In the genomic region with DNA sequence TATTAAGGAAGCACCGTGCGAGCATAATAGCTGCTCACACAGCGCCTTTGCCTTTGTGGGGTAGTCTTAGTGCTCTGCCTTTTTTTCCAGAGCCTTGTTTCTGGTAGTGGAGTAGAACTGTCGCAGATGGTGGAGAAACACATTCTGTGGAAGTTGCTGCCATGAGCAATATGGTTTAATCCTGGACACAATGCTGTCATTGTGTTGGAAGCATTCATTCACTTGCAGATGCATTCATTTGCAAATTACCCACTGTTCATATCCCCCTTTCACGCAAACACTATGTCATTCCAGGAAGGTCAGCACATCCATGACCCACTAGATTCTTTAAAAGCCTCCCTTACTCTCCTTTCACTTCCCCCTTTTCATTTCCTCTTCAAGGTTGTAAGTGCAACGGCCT, we compare ENCODE assay signal across 10 mouse cellular contexts.
A peak's percentile ranks its signal among the peaks of the same experiment; 100 is the strongest.
DNase-seq lines count a peak whose midpoint lies in the region; ATAC-seq lines count a peak whose summit lies in the region.
"Had no signal": no experiment of that assay in that cellular context is flagged by ENCODE, and none has a peak within 500 bp of the region (broad histone marks: within the 10 kb centered on the region; RNA-seq: fewer than 3 reads in every experiment).

No protein-coding gene starts in this region.

- H3K4me3 ChIP-seq in embryonic facial prominence, embryonic 11.5 days (ENCODE audit: low read depth, low read length): no peak overlapping the region
- no peak overlapping the region for H3K4me3 ChIP-seq in hindbrain, embryonic 13.5 days
- H3K4me3 ChIP-seq in midbrain, embryonic 16.5 days (ENCODE audit: low read depth, low read length): no peak overlapping the region
- H3K4me3 ChIP-seq: heart, embryonic 12.5 days had no signal

- DNase-seq in brain, adult 2 months (ENCODE audit: low read depth, low spot score): peak; percentile 5
- peak; percentile 76 for DNase-seq in embryonic facial prominence, embryonic 11.5 days (ENCODE audit: low spot score)
- no peak for DNase-seq in urinary bladder, postnatal 10 days (ENCODE audit: low spot score)
- DNase-seq in heart, postnatal 36 days: no peak
- DNase-seq in left cerebral cortex, postnatal 4 days: no peak

- no peak overlapping the region for H3K27ac ChIP-seq in embryonic facial prominence, embryonic 11.5 days (replicated peaks; ENCODE audit: low read depth, low read length)
- H3K27ac ChIP-seq in hindbrain, embryonic 13.5 days: peak overlapping the region; percentile 69
- no peak overlapping the region for H3K27ac ChIP-seq in midbrain, embryonic 16.5 days (ENCODE audit: low read length)

- no peak overlapping the region for H3K9ac ChIP-seq in embryonic facial prominence, embryonic 11.5 days (replicated peaks; ENCODE audit: low read length)
- no peak overlapping the region for H3K9ac ChIP-seq in hindbrain, embryonic 13.5 days
- H3K9ac ChIP-seq in midbrain, embryonic 16.5 days (ENCODE audit: low read depth, low read length): no peak overlapping the region
- H3K9ac ChIP-seq: heart, embryonic 12.5 days had no signal

- no peaks in the 10 kb centered on the region for H3K4me1 ChIP-seq in embryonic facial prominence, embryonic 11.5 days (ENCODE audit: control insufficient read depth, insufficient read depth, low read length)
- peaks cover 5% of the 10 kb centered on the region; the same call in 1 of the 2 replicates for H3K4me1 ChIP-seq in hindbrain, embryonic 13.5 days (replicated peaks)
- 0 out of 2 replicates have a peak, but pooled peaks cover 2% of the 10 kb centered on the region for H3K4me1 ChIP-seq in midbrain, embryonic 16.5 days (ENCODE audit: control insufficient read depth, insufficient read depth, low read length)
- H3K4me1 ChIP-seq: heart, embryonic 12.5 days had no signal

- intact Hi-C loops in heart, postnatal 36 days (cut with DNase I): no loop called here
- intact Hi-C loops in left cerebral cortex, postnatal 4 days (cut with DNase I): no loop called here

- no peaks in the 10 kb centered on the region for H3K9me3 ChIP-seq in embryonic facial prominence, embryonic 11.5 days (replicated peaks; ENCODE audit: control insufficient read depth, low read length)
- H3K9me3 ChIP-seq in hindbrain, embryonic 13.5 days: no peaks in the 10 kb centered on the region
- H3K9me3 ChIP-seq in midbrain, embryonic 16.5 days (replicated peaks; ENCODE audit: control insufficient read depth, low read length, poor library complexity, severe bottlenecking): no peaks in the 10 kb centered on the region
- H3K9me3 ChIP-seq: G1E; heart, embryonic 12.5 days had no signal

- H3K27me3 ChIP-seq in embryonic facial prominence, embryonic 11.5 days (ENCODE audit: control insufficient read depth, insufficient read depth, low read length): no peaks in the 10 kb centered on the region
- H3K27me3 ChIP-seq in hindbrain, embryonic 13.5 days: no peaks in the 10 kb centered on the region
- H3K27me3 ChIP-seq in midbrain, embryonic 16.5 days (ENCODE audit: control insufficient read depth, insufficient read depth, low read depth, low read length): no peaks in the 10 kb centered on the region
- H3K27me3 ChIP-seq: heart, embryonic 12.5 days had no signal

- WGBS in embryonic facial prominence, embryonic 11.5 days: 13% methylated on average over 6 of the region's 6 CpGs
- whole genome bisulfite sequencing in hindbrain, embryonic 13.5 days: 10% methylated on average over 6 of the region's 6 CpGs
- 5% methylated on average over 6 of the region's 6 CpGs for WGBS in midbrain, embryonic 16.5 days

- ATAC-seq in embryonic facial prominence, embryonic 11.5 days (replicated peaks; ENCODE audit: insufficient number of reproducible peaks, low FRiP score, low TSS enrichment, low read depth): peak; percentile 93
- ATAC-seq in hindbrain, embryonic 13.5 days (ENCODE audit: low FRiP score): peak; percentile 88
- ATAC-seq in midbrain, embryonic 16.5 days: peak; percentile 93
- ATAC-seq in megakaryocyte-erythroid progenitor cell, adult 5-6 weeks (replicated peaks; ENCODE audit: low FRiP score, low TSS enrichment, poor library complexity, severe bottlenecking): no peak

- no peaks in the 10 kb centered on the region for H3K36me3 ChIP-seq in embryonic facial prominence, embryonic 11.5 days (replicated peaks; ENCODE audit: control insufficient read depth, insufficient read depth, low read depth, low read length)
- H3K36me3 ChIP-seq in hindbrain, embryonic 13.5 days: no peaks in the 10 kb centered on the region
- no peaks in the 10 kb centered on the region for H3K36me3 ChIP-seq in midbrain, embryonic 16.5 days (ENCODE audit: control insufficient read depth, insufficient read depth, low read length)
- H3K36me3 ChIP-seq: G1E; heart, embryonic 12.5 days had no signal

- no peak overlapping the region for H3K4me2 ChIP-seq in embryonic facial prominence, embryonic 11.5 days (ENCODE audit: low read depth, low read length)
- H3K4me2 ChIP-seq in hindbrain, embryonic 13.5 days: no peak overlapping the region
- no peak overlapping the region for H3K4me2 ChIP-seq in midbrain, embryonic 16.5 days (ENCODE audit: low read length)
- H3K4me2 ChIP-seq: heart, embryonic 12.5 days had no signal

Comparison
In these comparisons a context has a peak if more than half of its experiments do, and no peak if none do; other contexts are left out.
1. DNase-seq: peak in brain, adult 2 months (single experiment) and embryonic facial prominence, embryonic 11.5 days (single experiment); none in urinary bladder, postnatal 10 days (single experiment), heart, postnatal 36 days (0 of 2) and left cerebral cortex, postnatal 4 days (single experiment).